Mouse (Mus musculus) liver, embryonic 11.5 days (tissue): ENCODE data around the gene Otog. TPM values are rescaled to one million over a fixed set of nuclear protein-coding genes. Genes with fewer than 3 reads are reported as not detected.

Experiments
- ATAC-seq: fragments of 200-750 bp; cut with Nextera tagmentation; replicated peaks from 2 replicates; pipeline ENCODE4 v1.8.0; 2017; ENCODE audit warnings: moderate number of reproducible peaks, mild to moderate bottlenecking, moderate TSS enrichment, moderate library complexity; ENCODE audit not compliant: low FRiP score
- DNase-seq: peaks from one replicate; pipeline ENCODE4 v3.0.0-alpha.2; 2017; ENCODE audit warnings: low spot score
- H3K27ac ChIP-seq: fragments of 300-500 bp; sonication (generic); 2 replicates; pipeline ENCODE4 v1.5.1; 2014; ENCODE audit warnings: mild to moderate bottlenecking, low read depth, low read length, control low read depth
- H3K27me3 ChIP-seq: fragments of 300-500 bp; sonication (generic); replicated peaks from 2 replicates; pipeline ENCODE4 v1.6.1; 2014; ENCODE audit warnings: low read length, mixed read lengths; ENCODE audit not compliant: control insufficient read depth, insufficient read depth
- H3K36me3 ChIP-seq: fragments of 300-500 bp; sonication (generic); 2 replicates; pipeline ENCODE4 v1.6.1; 2014; ENCODE audit warnings: mild to moderate bottlenecking, low read length, moderate library complexity, mixed read lengths; ENCODE audit not compliant: control insufficient read depth, insufficient read depth
- H3K4me1 ChIP-seq: fragments of 300-500 bp; sonication (generic); replicated peaks from 2 replicates; pipeline ENCODE4 v1.6.1; 2014; ENCODE audit warnings: low read length, mixed read lengths; ENCODE audit not compliant: control insufficient read depth, insufficient read depth
- H3K4me2 ChIP-seq: fragments of 300-500 bp; sonication (generic); 2 replicates; pipeline ENCODE4 v1.6.1; 2014; ENCODE audit warnings: mild to moderate bottlenecking, control low read depth, moderate library complexity
- H3K4me3 ChIP-seq: fragments of 300-500 bp; sonication (generic); 2 replicates; pipeline ENCODE4 v1.5.1; 2014; ENCODE audit warnings: low read depth, low read length, control low read depth
- H3K9ac ChIP-seq: fragments of 300-500 bp; sonication (generic); 2 replicates; pipeline ENCODE4 v1.6.1; 2014; ENCODE audit warnings: low read depth, low read length, control low read depth
- H3K9me3 ChIP-seq: fragments of 300-500 bp; sonication (generic); 2 replicates; pipeline ENCODE4 v1.6.1; 2016; ENCODE audit warnings: low read length, inconsistent platforms, mixed read lengths; ENCODE audit not compliant: control insufficient read depth
- WGBS: fragments of 180-500 bp; shearing (Covaris S2); extraction: QIAGEN DNeasy Blood & Tissue Kit; methylation state at CpG from one replicate; pipeline ENCODE4 v1.1.7; 2014; 5-methylcytosine and 5-hydroxymethylcytosine counted together
- polyA plus RNA-seq: library from polyadenylated mRNA; unstranded; fragments of >200 nt; fragmentation: Nextera tagmentation; extraction: Ambion mirVana; gene quantifications from 2 replicates; pipeline ENCODE4 v1.2.1, GENCODE M21; 2014

The Otog gene
- polyA plus RNA-seq, 1 experiment from 2014 or later, result not detected

GRCm38 (mm10) chr7:46353216-46353615 lies 112.4 kb downstream of the Otog start:
- Histone ChIP-seq H3K9me3 (no peaks in the 10 kb centered on the region), H3K4me3 (no peak overlapping the region), H3K36me3 (no peaks in the 10 kb centered on the region), H3K4me1 (no peaks in the 10 kb centered on the region), H3K27ac (no peak overlapping the region), H3K27me3 (peaks cover 20% of the 10 kb centered on the region), H3K9ac (no peak overlapping the region), H3K4me2 (no peak overlapping the region)
- ATAC-seq (no peak), DNase-seq (no peak)
- WGBS, result 43% methylated on average over 8 of the region's 8 CpGs

GRCm38 (mm10) chr7:46353875-46354274 lies 113.1 kb downstream of the Otog start:
- ATAC-seq (no peak), DNase-seq (no peak)
- no peak overlapping the region for H3K9ac ChIP-seq
- H3K4me1 ChIP-seq, result no peaks in the 10 kb centered on the region
- no peak overlapping the region for H3K27ac ChIP-seq
- no peaks in the 10 kb centered on the region for H3K9me3 ChIP-seq
- peaks cover 14% of the 10 kb centered on the region for H3K27me3 ChIP-seq
- WGBS, result 33% methylated on average over 4 of the region's 4 CpGs
- no peak overlapping the region for H3K4me3 ChIP-seq
- no peak overlapping the region for H3K4me2 ChIP-seq
- no peaks in the 10 kb centered on the region for H3K36me3 ChIP-seq

Other genes with a start within 250 kb of the Otog start
- gene Abcc6, start 210.7 kb upstream of the Otog start, polyA plus RNA-seq, result 5.2 and 5.4 TPM in 2 replicates
- 45.5 and 47.6 TPM in 2 replicates for gene Nomo1, start 207.3 kb upstream of the Otog start, polyA plus RNA-seq
- not detected in 2 replicates for gene Kcnj11, start 140.2 kb upstream of the Otog start, polyA plus RNA-seq
- gene Abcc8, start 61.0 kb upstream of the Otog start, polyA plus RNA-seq, result 0.70 and 0.71 TPM in 2 replicates
- 0.47 and 0.60 TPM in 2 replicates for gene Ush1c, start 2.5 kb upstream of the Otog start, polyA plus RNA-seq
- 2.1 and 2.3 TPM in 2 replicates for gene Myod1, start 135.5 kb downstream of the Otog start, polyA plus RNA-seq
- gene Kcnc1, start 155.5 kb downstream of the Otog start, polyA plus RNA-seq, result 0.25 and 0.32 TPM in 2 replicates